Mouse (Mus musculus): Measurements from ENCODE around the gene Ssbp3.

GRCm38 (mm10) chr4:107018521-107018920 is 108.0 kb downstream of the Ssbp3 start:
- no peak for TF ChIP-seq CTCF (IDR thresholded peaks at IDR 0.05; ENCODE audit: insufficient read depth, low read depth, low read length)
- no peak for TF ChIP-seq POLR2A (IDR thresholded peaks at IDR 0.05; ENCODE audit: insufficient read depth, low read depth, low read length)
